Mouse (Mus musculus): ENCODE measurements at regions not wholly inside any gene's neighbourhood (a gene's known extent, or its start where the extent isn't known, plus 50 kb on each side); places are given as distances from the start of the nearest gene placed in this dataset.
"Not testable (repeated sequence)": the region's sequence is repeated elsewhere in the genome, so short reads cannot be mapped to it uniquely, and the experiment has no call there.

- no peak for DNase-seq
Observed at GRCm38 (mm10) chr3:56980593-56981304, 321.0 kb downstream of the Tm4sf1 start.

GRCm38 (mm10) chr3:56966008-56966407, 335.8 kb downstream of the Tm4sf1 start:
- DNase-seq: no peak

- DNase-seq: no peak
Observed at GRCm38 (mm10) chr3:56965444-56965843, 336.3 kb downstream of the Tm4sf1 start.

- DNase-seq: no peak
Observed at GRCm38 (mm10) chr3:56964156-56964555, 337.6 kb downstream of the Tm4sf1 start.

- DNase-seq: no peak
Observed at GRCm38 (mm10) chr3:56963251-56963650, 338.5 kb downstream of the Tm4sf1 start.

GRCm38 (mm10) chr3:56962248-56963013, 339.4 kb downstream of the Tm4sf1 start:
- no peak for DNase-seq

GRCm38 (mm10) chr3:56956978-56957377, 344.8 kb downstream of the Tm4sf1 start:
- no peak for DNase-seq

- no peak for DNase-seq
Observed at GRCm38 (mm10) chr3:56955799-56956121, 346.0 kb downstream of the Tm4sf1 start.

GRCm38 (mm10) chr3:56955098-56955798, 346.5 kb downstream of the Tm4sf1 start:
- no peak for DNase-seq

- not testable (repeated sequence) for DNase-seq
Observed at GRCm38 (mm10) chr3:56942557-56942956, 359.2 kb downstream of the Tm4sf1 start.

GRCm38 (mm10) chr3:56928940-56929339, 372.8 kb downstream of the Tm4sf1 start:
- DNase-seq: not testable (repeated sequence)

GRCm38 (mm10) chr3:56898491-56898890, 403.3 kb downstream of the Tm4sf1 start:
- DNase-seq: no peak

GRCm38 (mm10) chr3:56877062-56877461, 424.7 kb downstream of the Tm4sf1 start:
- DNase-seq: no peak

- DNase-seq: no peak
Observed at GRCm38 (mm10) chr3:56863591-56863990, 438.2 kb downstream of the Tm4sf1 start.

- DNase-seq: no peak
Observed at GRCm38 (mm10) chr3:56859841-56860240, 441.9 kb downstream of the Tm4sf1 start.

- DNase-seq: no peak
Observed at GRCm38 (mm10) chr3:56845462-56845770, 456.4 kb downstream of the Tm4sf1 start.

- no peak for DNase-seq
Observed at GRCm38 (mm10) chr3:56844681-56845461, 456.9 kb downstream of the Tm4sf1 start.

GRCm38 (mm10) chr3:56837176-56837575, 464.6 kb downstream of the Tm4sf1 start:
- DNase-seq: no peak

GRCm38 (mm10) chr3:56830315-56831097, 471.3 kb downstream of the Tm4sf1 start:
- no peak for DNase-seq

- no peak for DNase-seq
Observed at GRCm38 (mm10) chr3:56824157-56824556, 477.6 kb downstream of the Tm4sf1 start.

- DNase-seq: no peak
Observed at GRCm38 (mm10) chr3:56810548-56811071, 491.2 kb downstream of the Tm4sf1 start.

GRCm38 (mm10) chr3:56793054-56793453, 508.7 kb downstream of the Tm4sf1 start:
- no peak for DNase-seq

Data from lung, postnatal 4 days (tissue).